Mouse (Mus musculus) CD4-positive, CD25-positive, alpha-beta regulatory T cell (primary cell): ENCODE measurements around the gene Sult1d1. TPM values are rescaled to one million over a fixed set of nuclear protein-coding genes. Genes with fewer than 3 reads are reported as not detected.

Source experiments
- polyA plus RNA-seq: library from polyadenylated mRNA; unstranded; fragments of 100-300 nt; shearing (Covaris generic); gene quantifications from one replicate; pipeline ENCODE4 v1.2.1, GENCODE M21; 2017

Gene Sult1d1
- 0.12 TPM for polyA plus RNA-seq

GRCm38 (mm10) chr5:87568845-87569244 is at the start of gene Sult1d1:
Gene Sult1d1, minus strand, starts transcription at chr5:87569027.

GRCm38 (mm10) chr5:87591494-87591893 is 22.7 kb upstream of the Sult1d1 start, which contains the start of gene Sult1e1:
Gene Sult1e1, minus strand, starts transcription at chr5:87591594.

DNA sequence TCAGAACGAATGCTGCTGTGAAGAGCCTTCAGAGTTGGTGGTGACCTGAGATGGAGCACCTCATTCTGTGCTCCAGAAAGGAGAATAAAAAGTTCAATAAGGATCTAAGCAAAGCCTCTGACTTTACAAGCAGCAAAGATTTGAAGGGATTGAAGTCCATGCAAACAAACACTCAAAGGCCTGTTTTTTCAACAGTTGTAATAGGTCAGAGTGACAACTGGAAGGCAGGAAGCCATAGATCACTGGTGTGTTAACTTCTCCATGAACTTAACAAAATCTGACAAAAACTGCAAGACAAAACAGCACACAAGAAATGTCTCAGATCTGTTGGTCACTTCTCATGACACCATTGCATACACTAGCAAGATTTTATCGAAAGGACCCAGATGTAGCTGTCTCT is 30.7 kb downstream of the Sult1d1 start, which contains the start of gene Sult1b1:
Gene Sult1b1 (minus strand): TSS at position 85 of the 400 bp plus-strand sequence.

Other genes with a start within 250 kb of the Sult1d1 start
- gene Ugt2a3, start 231.8 kb downstream of the Sult1d1 start, polyA plus RNA-seq: not detected
- not detected for gene Ugt2b38, start 144.8 kb downstream of the Sult1d1 start, polyA plus RNA-seq
- not detected for gene Ugt2a2, start 86.8 kb downstream of the Sult1d1 start, polyA plus RNA-seq
- not detected for gene Gm43638, start 82.2 kb downstream of the Sult1d1 start, polyA plus RNA-seq
- gene Ugt2a1, start 78.2 kb downstream of the Sult1d1 start, polyA plus RNA-seq: not detected
- gene Sult1b1, start 30.8 kb downstream of the Sult1d1 start, polyA plus RNA-seq: not detected
- not detected for gene Sult1e1, start 22.6 kb upstream of the Sult1d1 start, polyA plus RNA-seq
- gene Csn1s1, start 97.2 kb upstream of the Sult1d1 start, polyA plus RNA-seq: not detected
- gene Csn2, start 130.6 kb upstream of the Sult1d1 start, polyA plus RNA-seq: not detected
- gene Csn1s2a, start 205.5 kb upstream of the Sult1d1 start, polyA plus RNA-seq: not detected
- gene Csn1s2b, start 239.1 kb upstream of the Sult1d1 start, polyA plus RNA-seq: 0.08 TPM